Mouse (Mus musculus): ENCODE results near the gene Mrc1. TPM values are rescaled to one million over a fixed set of nuclear protein-coding genes. Genes with fewer than 3 reads are reported as not detected.
A peak's percentile ranks its signal among the peaks of the same experiment; 100 is the strongest.

Mrc1 gene
- total RNA-seq, 2 experiments from 2014 or later: not detected

- no peak for ATAC-seq (replicated peaks; ENCODE audit: low FRiP score, low TSS enrichment, poor library complexity, severe bottlenecking)
Observed at GRCm38 (mm10) chr2:14236920-14237319, 7.7 kb downstream of the Mrc1 start.

- no peak for ATAC-seq (replicated peaks; ENCODE audit: low FRiP score, low TSS enrichment, poor library complexity, severe bottlenecking)
Observed at GRCm38 (mm10) chr2:14237723-14238122, 8.5 kb downstream of the Mrc1 start.

- no peak for ATAC-seq (replicated peaks; ENCODE audit: low FRiP score, low TSS enrichment, poor library complexity, severe bottlenecking)
Observed at GRCm38 (mm10) chr2:14239151-14239550, 10.0 kb downstream of the Mrc1 start.

- ATAC-seq (replicated peaks; ENCODE audit: low FRiP score, low TSS enrichment, poor library complexity, severe bottlenecking): no peak; the same call in 1 of the 2 replicates
Observed at GRCm38 (mm10) chr2:14244157-14244556, 15.0 kb downstream of the Mrc1 start.

GRCm38 (mm10) chr2:14244668-14245067 is 15.5 kb downstream of the Mrc1 start:
- no peak for ATAC-seq (replicated peaks; ENCODE audit: low FRiP score, low TSS enrichment, poor library complexity, severe bottlenecking)

- no peak for ATAC-seq (replicated peaks; ENCODE audit: low FRiP score, low TSS enrichment, poor library complexity, severe bottlenecking)
Observed at GRCm38 (mm10) chr2:14249839-14250564, 20.8 kb downstream of the Mrc1 start.

GRCm38 (mm10) chr2:14251938-14252337 is 22.7 kb downstream of the Mrc1 start:
- ATAC-seq (replicated peaks; ENCODE audit: low FRiP score, low TSS enrichment, poor library complexity, severe bottlenecking): peak; percentile 59; the same call in 1 of the 2 replicates

- no peak for ATAC-seq (replicated peaks; ENCODE audit: low FRiP score, low TSS enrichment, poor library complexity, severe bottlenecking)
Observed at GRCm38 (mm10) chr2:14258345-14258850, 29.2 kb downstream of the Mrc1 start.

- ATAC-seq (replicated peaks; ENCODE audit: low FRiP score, low TSS enrichment, poor library complexity, severe bottlenecking): no peak
Observed at GRCm38 (mm10) chr2:14262090-14262489, 32.9 kb downstream of the Mrc1 start.

- ATAC-seq (replicated peaks; ENCODE audit: low FRiP score, low TSS enrichment, poor library complexity, severe bottlenecking): no peak
Observed at GRCm38 (mm10) chr2:14269160-14269559, 40.0 kb downstream of the Mrc1 start.

GRCm38 (mm10) chr2:14272088-14272487 is 42.9 kb downstream of the Mrc1 start:
- ATAC-seq (replicated peaks; ENCODE audit: low FRiP score, low TSS enrichment, poor library complexity, severe bottlenecking): no peak

GRCm38 (mm10) chr2:14275796-14276195 is 46.6 kb downstream of the Mrc1 start:
- no peak for ATAC-seq (replicated peaks; ENCODE audit: low FRiP score, low TSS enrichment, poor library complexity, severe bottlenecking)

- no peak for ATAC-seq (replicated peaks; ENCODE audit: low FRiP score, low TSS enrichment, poor library complexity, severe bottlenecking)
Observed at GRCm38 (mm10) chr2:14279256-14279655, 50.1 kb downstream of the Mrc1 start.

GRCm38 (mm10) chr2:14279795-14280194 is 50.6 kb downstream of the Mrc1 start:
- ATAC-seq (replicated peaks; ENCODE audit: low FRiP score, low TSS enrichment, poor library complexity, severe bottlenecking): no peak

GRCm38 (mm10) chr2:14295334-14295733 is 66.1 kb downstream of the Mrc1 start:
- peak; percentile 99 for ATAC-seq (replicated peaks; ENCODE audit: low FRiP score, low TSS enrichment, poor library complexity, severe bottlenecking)

- ATAC-seq (replicated peaks; ENCODE audit: low FRiP score, low TSS enrichment, poor library complexity, severe bottlenecking): no peak
Observed at GRCm38 (mm10) chr2:14312505-14313380, 83.6 kb downstream of the Mrc1 start.

GRCm38 (mm10) chr2:14315113-14315512 is 85.9 kb downstream of the Mrc1 start:
- no peak for ATAC-seq (replicated peaks; ENCODE audit: low FRiP score, low TSS enrichment, poor library complexity, severe bottlenecking)

GRCm38 (mm10) chr2:14341652-14342308 is 112.6 kb downstream of the Mrc1 start:
- no peak for ATAC-seq (replicated peaks; ENCODE audit: low FRiP score, low TSS enrichment, poor library complexity, severe bottlenecking)

GRCm38 (mm10) chr2:14342309-14342839 is 113.2 kb downstream of the Mrc1 start:
- ATAC-seq (replicated peaks; ENCODE audit: low FRiP score, low TSS enrichment, poor library complexity, severe bottlenecking): no peak
